Mouse (Mus musculus): Measurements from ENCODE around the gene Ubxn10.

Ubxn10 gene

GRCm38 (mm10) chr4:138737031-138737430 is at the start of gene Ubxn10:
Ubxn10 (minus strand) TSS chr4:138737167.
- ChIA-PET CTCF (interaction anchor here in 2 of 4 experiments (0.6 to 1.1 kb wide), 2 partner anchors 57 to 119 kb away, joined by 3 to 6 read pairs; no protein-coding TSS in a partner anchor), POLR2A (interaction anchor here in 1 of 4 experiments (0.7 kb wide), 1 partner anchor 34 kb away, joined by 3 read pairs; no protein-coding TSS in a partner anchor)

GRCm38 (mm10) chr4:138786141-138786540 is 49.2 kb upstream of the Ubxn10 start:
- POLR2A ChIA-PET, result interaction anchor here in 3 of 4 experiments (0.6 to 1.1 kb wide), 4 partner anchors 8 to 435 kb away, joined by 3 read pairs; no protein-coding TSS in a partner anchor
- CTCF ChIA-PET, result interaction anchor here in 2 of 4 experiments (0.6 to 1.2 kb wide), 5 partner anchors 65 to 375 kb away, joined by 3 read pairs; no protein-coding TSS in a partner anchor

- ChIA-PET POLR2A (interaction anchor here in 2 of 4 experiments (0.6 to 1.1 kb wide), 4 partner anchors 27 to 756 kb away, joined by 3 to 4 read pairs (median 3); no protein-coding TSS in a partner anchor), CTCF (interaction anchor here in 2 of 4 experiments (0.6 to 1.2 kb wide), 5 partner anchors 65 to 374 kb away, joined by 3 read pairs; no protein-coding TSS in a partner anchor)
These were observed 48.8 kb upstream of the Ubxn10 start for GRCm38 (mm10) chr4:138785721-138786120.

GRCm38 (mm10) chr4:138782098-138782497 is 45.1 kb upstream of the Ubxn10 start:
- ChIA-PET POLR2A (interaction anchor here in 3 of 4 experiments (0.6 to 1.8 kb wide), 7 partner anchors 9 to 330 kb away, joined by 3 to 6 read pairs (median 4); no protein-coding TSS in a partner anchor), CTCF (interaction anchor here in 2 of 4 experiments (0.9 to 1.0 kb wide), 2 partner anchors 74 to 77 kb away, joined by 3 read pairs; no protein-coding TSS in a partner anchor)

- POLR2A ChIA-PET, result interaction anchor here in 3 of 4 experiments (0.7 to 2.3 kb wide), 7 partner anchors 9 to 78 kb away, joined by 3 to 11 read pairs (median 4); no protein-coding TSS in a partner anchor
- CTCF ChIA-PET, result interaction anchor here in 2 of 4 experiments (1.3 to 2.2 kb wide), 3 partner anchors 13 to 76 kb away, joined by 3 to 10 read pairs (median 7); no protein-coding TSS in a partner anchor
These were observed 43.3 kb upstream of the Ubxn10 start for GRCm38 (mm10) chr4:138780300-138780699.

DNA sequence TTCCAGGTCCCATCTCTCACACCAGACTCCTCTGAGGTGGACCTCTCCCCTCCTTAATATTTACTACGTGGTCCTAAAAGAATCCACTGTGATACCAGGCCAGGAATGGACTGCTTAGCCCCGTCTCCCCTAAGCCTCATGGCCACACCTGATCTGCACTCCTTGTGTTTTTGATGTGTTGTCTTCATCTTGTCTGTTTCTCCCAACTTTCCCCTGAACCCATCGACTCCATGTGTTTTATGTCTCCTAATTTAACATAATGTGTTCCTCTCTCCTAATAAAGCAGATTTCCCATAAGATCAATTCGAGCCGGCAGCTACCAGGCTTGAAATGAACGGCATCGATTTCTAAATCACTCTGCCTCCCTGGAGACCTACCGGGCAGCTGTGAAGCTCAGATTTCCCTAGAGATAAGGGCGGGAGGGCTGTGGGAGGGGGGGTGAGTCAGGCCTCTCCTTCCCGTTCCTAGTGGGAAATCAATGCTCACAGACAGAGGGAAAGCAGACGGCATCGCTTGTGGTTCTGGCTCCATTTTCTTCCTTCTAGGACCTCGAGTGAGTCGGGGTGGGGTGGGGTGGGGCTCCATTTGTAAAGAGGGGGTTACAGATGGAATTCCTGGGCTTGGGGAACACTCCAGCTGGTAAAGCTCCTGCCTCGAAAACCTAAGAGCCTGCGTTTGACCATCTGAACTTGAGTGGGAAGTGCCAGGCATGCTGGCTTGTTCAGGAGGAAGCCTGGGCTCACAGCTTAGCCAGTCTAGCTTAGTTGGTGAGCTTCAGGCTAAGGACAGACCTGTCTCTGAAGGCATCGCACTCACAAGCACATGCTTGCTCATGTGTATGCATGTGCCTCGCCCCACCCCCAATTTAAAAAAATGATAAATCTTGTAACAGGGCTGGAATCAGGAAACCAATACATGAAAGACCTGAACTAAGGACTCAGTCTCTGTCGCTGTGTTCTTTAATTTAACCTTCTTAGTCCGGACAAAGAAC is 40.7 kb upstream of the Ubxn10 start:
- POLR2A ChIA-PET, result interaction anchor here in 3 of 4 experiments (0.5 to 0.8 kb wide), 6 partner anchors 9 to 811 kb away, joined by 3 to 4 read pairs (median 3); no protein-coding TSS in a partner anchor
- CTCF ChIA-PET, result interaction anchor here in 3 of 4 experiments (0.6 to 1.7 kb wide), 4 partner anchors 16 to 69 kb away, joined by 3 to 6 read pairs (median 3); no protein-coding TSS in a partner anchor

- CTCF ChIA-PET, result interaction anchor here in 1 of 4 experiments (0.6 kb wide), 1 partner anchor 363 kb away, joined by 4 read pairs; no protein-coding TSS in a partner anchor
- POLR2A ChIA-PET, result interaction anchor here in 2 of 4 experiments (0.6 to 1.9 kb wide), 3 partner anchors 18 to 321 kb away, joined by 3 to 5 read pairs (median 4); partner anchors contain the start of gene Camk2n1 (in 1 of the 2)
These were observed 38.5 kb upstream of the Ubxn10 start, which contains the start of gene Pla2g2d for GRCm38 (mm10) chr4:138775435-138775834. Pla2g2d (plus strand) TSS chr4:138775735.

DNA sequence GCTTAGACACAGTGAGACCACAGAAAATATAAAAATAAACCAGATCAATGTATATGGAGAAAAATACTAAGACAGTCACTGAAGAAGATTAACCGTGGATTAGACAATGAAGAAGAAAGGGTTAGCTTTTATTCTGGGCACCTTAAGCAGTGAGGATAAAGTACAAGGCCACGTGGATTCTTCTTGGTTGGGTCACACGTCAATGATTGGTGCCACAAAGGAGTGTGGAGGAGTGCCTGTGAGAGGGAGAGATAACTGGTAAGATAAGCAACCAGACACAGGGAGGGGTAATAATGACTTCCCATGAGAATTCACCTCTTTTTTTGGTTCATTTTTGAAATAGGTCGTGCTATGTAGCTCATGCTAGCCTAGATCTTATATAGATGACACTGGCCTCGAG is 35.4 kb upstream of the Ubxn10 start:
- CTCF ChIA-PET, result interaction anchor here in 2 of 4 experiments (1.1 to 1.2 kb wide), 2 partner anchors 22 to 84 kb away, joined by 3 to 5 read pairs; no protein-coding TSS in a partner anchor

GRCm38 (mm10) chr4:138771970-138772369 is 35.0 kb upstream of the Ubxn10 start:
- ChIA-PET CTCF (interaction anchor here in 2 of 4 experiments (1.1 to 1.2 kb wide), 2 partner anchors 22 to 85 kb away, joined by 3 to 5 read pairs; no protein-coding TSS in a partner anchor), POLR2A (interaction anchor here in 2 of 4 experiments (1.0 to 1.7 kb wide), 3 partner anchors 9 to 66 kb away, joined by 3 to 5 read pairs (median 3); no protein-coding TSS in a partner anchor)

More for the DNA sequence above, 35.4 kb upstream of the Ubxn10 start:
- POLR2A ChIA-PET, result interaction anchor here in 2 of 4 experiments (1.0 to 1.7 kb wide), 3 partner anchors 8 to 66 kb away, joined by 3 to 5 read pairs (median 3); no protein-coding TSS in a partner anchor

DNA sequence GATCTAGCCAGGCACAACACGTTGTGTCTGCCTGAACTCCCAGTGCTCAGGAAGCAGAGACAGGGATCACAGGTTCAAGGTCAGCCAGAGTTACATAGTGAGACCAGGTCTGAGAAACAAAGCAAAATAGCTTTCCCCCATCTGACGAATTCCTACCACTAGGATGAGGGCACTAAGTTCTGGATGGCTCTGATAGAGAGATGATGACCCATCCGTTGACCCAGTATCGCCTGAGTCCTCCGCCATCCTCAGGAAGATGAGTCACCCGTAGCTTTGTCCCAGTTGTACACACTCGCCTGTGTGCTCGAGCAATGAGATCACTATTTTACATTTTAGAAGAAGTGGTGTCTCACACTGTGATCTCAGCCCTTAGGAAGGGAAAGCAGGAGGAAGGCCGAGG is 25.3 kb upstream of the Ubxn10 start:
- ChIA-PET POLR2A (no interaction called here), CTCF (interaction anchor here in 3 of 4 experiments (0.6 to 0.8 kb wide), 5 partner anchors 70 to 1649 kb away, joined by 3 to 5 read pairs (median 4); no protein-coding TSS in a partner anchor)

- POLR2A ChIA-PET, result interaction anchor here in 2 of 4 experiments (1.1 to 1.8 kb wide), 2 partner anchors 51 to 55 kb away, joined by 3 to 7 read pairs; no protein-coding TSS in a partner anchor
- CTCF ChIA-PET, result interaction anchor here in 1 of 4 experiments (0.7 kb wide), 1 partner anchor 99 kb away, joined by 3 read pairs; no protein-coding TSS in a partner anchor
These were observed 20.4 kb upstream of the Ubxn10 start, which contains the start of gene Pla2g2f for GRCm38 (mm10) chr4:138757416-138757815. Pla2g2f (minus strand) TSS chr4:138757626.

GRCm38 (mm10) chr4:138755983-138756382 is 19.0 kb upstream of the Ubxn10 start:
- CTCF ChIA-PET, result interaction anchor here in 3 of 4 experiments (0.5 to 1.1 kb wide), 5 partner anchors 21 to 109 kb away, joined by 3 to 5 read pairs (median 3); no protein-coding TSS in a partner anchor
- POLR2A ChIA-PET, result interaction anchor here in 2 of 4 experiments (0.5 to 1.5 kb wide), 6 partner anchors 9 to 1118 kb away, joined by 3 read pairs; no protein-coding TSS in a partner anchor

DNA sequence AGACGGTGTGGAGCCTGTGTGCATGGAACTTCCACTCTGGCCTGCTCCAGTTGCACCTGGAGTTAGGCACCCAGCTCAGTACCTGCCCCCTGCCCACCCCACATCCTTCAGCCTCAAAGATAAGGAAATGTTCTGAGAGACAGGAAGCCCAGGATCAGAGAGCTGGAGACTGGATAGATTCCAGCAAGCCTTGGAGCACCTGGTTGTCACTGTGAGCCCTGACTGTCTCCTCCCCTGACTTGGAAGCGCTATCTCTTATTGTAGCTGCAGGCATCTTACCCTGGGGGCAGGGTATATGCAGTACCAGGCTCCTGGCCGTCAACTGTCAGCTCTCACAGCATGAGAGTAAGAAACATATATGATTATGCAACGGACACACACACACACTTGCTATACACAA is 18.5 kb upstream of the Ubxn10 start:
- POLR2A ChIA-PET, result interaction anchor here in 3 of 4 experiments (0.7 to 1.5 kb wide), 5 partner anchors 17 to 68 kb away, joined by 3 read pairs; no protein-coding TSS in a partner anchor
- CTCF ChIA-PET, result interaction anchor here in 2 of 4 experiments (0.6 to 1.0 kb wide), 4 partner anchors 33 to 118 kb away, joined by 3 to 6 read pairs (median 3); partner anchors contain the start of gene Gm13030 (in 1 of the 2)

GRCm38 (mm10) chr4:138754432-138754831 is 17.5 kb upstream of the Ubxn10 start:
- CTCF ChIA-PET, result interaction anchor here (0.5 to 2.3 kb wide), 4 partner anchors 32 to 555 kb away, joined by 3 to 6 read pairs (median 4); no protein-coding TSS in a partner anchor
- POLR2A ChIA-PET, result interaction anchor here in 2 of 4 experiments (1.1 to 1.5 kb wide), 3 partner anchors 39 to 52 kb away, joined by 3 to 4 read pairs (median 3); no protein-coding TSS in a partner anchor

- ChIA-PET CTCF (interaction anchor here (0.6 to 2.3 kb wide), 8 partner anchors 30 to 1085 kb away, joined by 3 to 11 read pairs (median 3); no protein-coding TSS in a partner anchor), POLR2A (interaction anchor here in 3 of 4 experiments (0.6 to 1.5 kb wide), 6 partner anchors 8 to 103 kb away, joined by 3 to 4 read pairs (median 4); no protein-coding TSS in a partner anchor)
These were observed 16.6 kb upstream of the Ubxn10 start for GRCm38 (mm10) chr4:138753608-138754007.

DNA sequence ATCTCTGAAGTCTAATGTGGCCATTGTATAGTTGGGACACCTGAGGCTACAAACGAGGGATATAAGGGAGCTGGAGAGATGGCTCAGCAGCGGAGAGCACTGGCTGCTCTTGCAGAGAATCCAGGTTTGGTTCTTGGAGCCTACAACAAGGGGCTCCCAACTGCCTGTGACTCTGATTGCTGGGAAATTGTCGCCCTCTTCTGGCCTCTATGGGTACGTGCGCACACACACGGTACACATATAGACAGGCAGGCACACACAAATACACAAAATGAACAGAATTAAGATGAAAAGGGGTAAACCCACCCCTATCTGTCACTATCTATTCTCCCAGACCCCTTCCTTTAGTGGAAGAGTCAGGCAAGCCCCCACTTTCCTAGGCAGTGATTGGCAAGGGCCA is 15.6 kb upstream of the Ubxn10 start:
- ChIA-PET CTCF (no interaction called here), POLR2A (interaction anchor here in 1 of 4 experiments (1.1 to 1.5 kb wide), 2 partner anchors 14 to 34 kb away, joined by 3 to 4 read pairs; no protein-coding TSS in a partner anchor)

All from embryonic stem cell, embryonic (primary cell).